Mouse (Mus musculus): ENCODE measurements around the gene Qtrt2. TPM values are rescaled to one million over a fixed set of nuclear protein-coding genes. Genes with fewer than 3 reads are reported as not detected.

The Qtrt2 gene
- polyA plus RNA-seq, 1 experiment from 2014 or later: 22.8 TPM

DNA sequence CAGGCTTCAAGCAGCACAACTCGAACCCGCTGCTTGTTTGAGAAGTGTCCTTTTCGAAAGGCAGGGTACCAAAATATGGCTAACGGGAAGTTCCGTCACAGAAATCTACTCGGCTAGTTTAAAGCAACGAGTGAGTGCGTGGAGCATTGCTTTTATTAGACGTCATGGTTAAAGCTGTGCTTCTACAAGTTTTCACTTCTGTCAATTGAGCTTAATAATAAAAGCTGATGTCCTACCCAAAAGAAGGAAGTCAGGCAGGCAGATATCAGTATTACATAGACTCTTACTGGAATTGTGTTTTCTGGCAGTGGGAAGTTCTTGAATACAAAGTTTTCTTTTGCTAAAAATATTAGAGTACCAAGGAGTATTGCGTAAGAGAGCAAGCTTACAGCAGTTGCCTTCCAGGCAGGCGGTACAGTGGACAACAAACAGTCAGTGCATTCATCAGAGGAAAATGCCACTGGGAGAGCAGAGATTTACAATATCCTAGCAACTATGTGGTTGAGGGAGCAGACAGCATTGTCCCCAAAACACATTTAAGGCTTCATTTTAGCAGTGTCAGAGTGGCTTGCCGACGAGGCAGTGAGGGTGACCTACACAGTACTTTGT is 39.3 kb upstream of the Qtrt2 start:
- H3K9ac ChIP-seq (ENCODE audit: low read depth, low read length): no peak overlapping the region
- H3K4me1 ChIP-seq (replicated peaks; ENCODE audit: insufficient read depth, low read length): no peaks in the 10 kb centered on the region
- H3K9me3 ChIP-seq (replicated peaks; ENCODE audit: low read length): no peaks in the 10 kb centered on the region
- no peak for ATAC-seq (replicated peaks; ENCODE audit: low FRiP score, low read depth)
- no peak for TF ChIP-seq CTCF (IDR thresholded peaks at IDR 0.05; ENCODE audit: low read depth)
- H3K36me3 ChIP-seq (ENCODE audit: insufficient read depth, low read length): no peaks in the 10 kb centered on the region
- 90% methylated on average over 13 of the region's 13 CpGs for WGBS
- DNase-seq (ENCODE audit: low spot score): peak; percentile 1
- H3K27ac ChIP-seq: no peak overlapping the region
- H3K4me2 ChIP-seq (ENCODE audit: low read length): no peak overlapping the region
- H3K27me3 ChIP-seq (ENCODE audit: insufficient read depth, low read length): no peaks in the 10 kb centered on the region
- no peak overlapping the region for H3K4me3 ChIP-seq (replicated peaks; ENCODE audit: low read depth, low read length)

DNA sequence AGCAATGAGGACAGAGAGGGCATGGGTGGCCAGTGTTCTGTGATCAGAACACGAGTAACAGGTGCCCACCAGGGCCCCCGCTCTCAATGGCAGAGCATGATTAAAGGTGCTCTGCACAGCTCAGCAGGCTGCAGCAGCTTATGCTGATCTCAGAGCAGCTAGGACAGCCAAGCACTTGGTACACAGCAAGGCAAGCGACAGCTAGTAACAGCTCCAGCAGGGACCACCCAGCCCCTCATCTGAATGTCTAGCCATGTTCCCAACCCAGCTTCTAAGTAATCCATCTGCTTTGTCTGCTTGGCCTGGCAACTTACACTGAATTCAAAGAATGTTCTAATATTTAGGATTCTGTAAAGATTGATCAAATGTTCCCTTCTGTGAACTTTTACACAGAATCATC is 37.2 kb upstream of the Qtrt2 start:
- ATAC-seq (replicated peaks; ENCODE audit: low FRiP score, low read depth) (no peak), DNase-seq (ENCODE audit: low spot score) (no peak)
- Histone ChIP-seq H3K4me2 (ENCODE audit: low read length) (no peak overlapping the region), H3K9me3 (replicated peaks; ENCODE audit: low read length) (no peaks in the 10 kb centered on the region), H3K27ac (no peak overlapping the region), H3K4me3 (replicated peaks; ENCODE audit: low read depth, low read length) (no peak overlapping the region), H3K9ac (ENCODE audit: low read depth, low read length) (no peak overlapping the region), H3K36me3 (ENCODE audit: insufficient read depth, low read length) (0 out of 2 replicates have a peak, but pooled peaks cover 4% of the 10 kb centered on the region), H3K27me3 (ENCODE audit: insufficient read depth, low read length) (no peaks in the 10 kb centered on the region), H3K4me1 (replicated peaks; ENCODE audit: insufficient read depth, low read length) (no peaks in the 10 kb centered on the region)
- WGBS: 84% methylated on average over 3 of the region's 3 CpGs
- no peak for TF ChIP-seq CTCF (IDR thresholded peaks at IDR 0.05; ENCODE audit: low read depth)

DNA sequence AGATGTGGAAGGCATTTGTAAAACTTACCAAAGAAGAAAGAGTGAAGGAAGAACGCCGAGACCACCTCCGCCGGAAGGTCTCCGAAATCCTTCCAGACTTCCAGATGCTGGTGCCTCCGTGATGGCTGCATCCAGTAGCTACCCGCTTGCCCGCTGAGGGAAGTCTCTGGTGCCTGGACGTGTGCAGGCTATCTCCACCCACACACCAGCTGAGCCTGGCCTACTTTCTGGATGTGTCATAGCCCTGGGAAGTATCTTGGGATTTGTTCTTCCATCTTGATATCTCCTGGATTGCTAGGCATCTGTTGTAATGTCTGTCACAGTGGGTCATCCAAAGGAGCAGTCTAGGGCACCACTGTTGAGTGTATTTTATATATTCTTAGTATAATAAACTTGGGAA is 36.7 kb upstream of the Qtrt2 start:
- no peak overlapping the region for H3K9ac ChIP-seq (ENCODE audit: low read depth, low read length)
- DNase-seq (ENCODE audit: low spot score): no peak
- no peaks in the 10 kb centered on the region for H3K4me1 ChIP-seq (replicated peaks; ENCODE audit: insufficient read depth, low read length)
- H3K27me3 ChIP-seq (ENCODE audit: insufficient read depth, low read length): no peaks in the 10 kb centered on the region
- 93% methylated on average over 9 of the region's 9 CpGs for WGBS
- no peak for ATAC-seq (replicated peaks; ENCODE audit: low FRiP score, low read depth)
- H3K27ac ChIP-seq: no peak overlapping the region
- 0 out of 2 replicates have a peak, but pooled peaks cover 4% of the 10 kb centered on the region for H3K36me3 ChIP-seq (ENCODE audit: insufficient read depth, low read length)
- TF ChIP-seq CTCF (IDR thresholded peaks at IDR 0.05; ENCODE audit: low read depth): no peak
- H3K4me3 ChIP-seq (replicated peaks; ENCODE audit: low read depth, low read length): no peak overlapping the region
- H3K4me2 ChIP-seq (ENCODE audit: low read length): no peak overlapping the region
- H3K9me3 ChIP-seq (replicated peaks; ENCODE audit: low read length): no peaks in the 10 kb centered on the region

DNA sequence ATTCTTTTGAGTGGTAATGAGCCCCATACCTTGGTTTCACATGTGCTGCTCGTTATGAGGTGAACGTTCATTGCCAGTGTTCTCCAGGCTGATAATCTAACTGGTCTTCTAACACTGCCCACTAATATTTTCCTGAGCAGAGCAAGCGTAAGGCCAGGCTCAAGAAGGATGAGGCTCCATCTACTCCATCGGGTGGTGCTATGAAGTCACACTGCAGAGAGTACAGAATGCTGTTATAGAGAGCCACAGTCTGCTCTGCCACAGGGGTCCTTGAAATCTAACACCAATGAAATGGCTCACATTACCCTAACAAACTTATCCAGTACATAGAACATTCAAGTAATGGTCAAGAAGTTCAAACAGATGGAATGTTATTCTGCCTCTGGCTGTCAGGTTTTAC is 31.4 kb upstream of the Qtrt2 start:
- H3K27ac ChIP-seq: no peak overlapping the region
- 0 out of 2 replicates have a peak, but pooled peaks cover 4% of the 10 kb centered on the region for H3K36me3 ChIP-seq (ENCODE audit: insufficient read depth, low read length)
- DNase-seq (ENCODE audit: low spot score) (peak; percentile 5), ATAC-seq (replicated peaks; ENCODE audit: low FRiP score, low read depth) (no peak)
- no peaks in the 10 kb centered on the region for H3K27me3 ChIP-seq (ENCODE audit: insufficient read depth, low read length)
- no peaks in the 10 kb centered on the region for H3K4me1 ChIP-seq (replicated peaks; ENCODE audit: insufficient read depth, low read length)
- no peak overlapping the region for H3K4me3 ChIP-seq (replicated peaks; ENCODE audit: low read depth, low read length)
- no peaks in the 10 kb centered on the region for H3K9me3 ChIP-seq (replicated peaks; ENCODE audit: low read length)
- WGBS: 83% methylated on average over 4 of the region's 4 CpGs
- no peak overlapping the region for H3K9ac ChIP-seq (ENCODE audit: low read depth, low read length)
- TF ChIP-seq CTCF (IDR thresholded peaks at IDR 0.05; ENCODE audit: low read depth): no peak
- H3K4me2 ChIP-seq (ENCODE audit: low read length): no peak overlapping the region

DNA sequence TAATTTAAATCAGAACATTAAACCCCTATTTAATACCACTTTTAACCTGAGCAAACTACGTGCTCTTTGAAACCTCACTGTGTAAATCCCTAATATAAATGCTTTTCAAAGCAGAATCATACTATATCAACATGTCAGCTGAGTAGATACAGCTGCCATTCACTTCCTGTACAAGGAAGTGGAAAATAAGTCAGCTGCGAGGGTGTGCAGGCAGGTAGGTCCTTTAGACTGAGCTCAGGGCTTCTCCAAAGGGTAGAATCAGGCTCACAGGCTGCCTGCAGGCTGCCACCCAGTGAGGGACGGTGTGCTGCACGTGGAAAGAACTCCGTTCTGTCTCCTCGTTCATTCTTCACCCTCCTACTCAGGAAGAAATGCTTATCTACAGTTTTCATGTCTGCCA is 28.3 kb upstream of the Qtrt2 start:
- Histone ChIP-seq H3K36me3 (ENCODE audit: insufficient read depth, low read length) (0 out of 2 replicates have a peak, but pooled peaks cover 9% of the 10 kb centered on the region), H3K4me1 (replicated peaks; ENCODE audit: insufficient read depth, low read length) (no peaks in the 10 kb centered on the region), H3K9me3 (replicated peaks; ENCODE audit: low read length) (no peaks in the 10 kb centered on the region), H3K4me3 (replicated peaks; ENCODE audit: low read depth, low read length) (no peak overlapping the region), H3K4me2 (ENCODE audit: low read length) (no peak overlapping the region), H3K9ac (ENCODE audit: low read depth, low read length) (no peak overlapping the region), H3K27ac (no peak overlapping the region), H3K27me3 (ENCODE audit: insufficient read depth, low read length) (no peaks in the 10 kb centered on the region)
- DNase-seq (ENCODE audit: low spot score) (no peak), ATAC-seq (replicated peaks; ENCODE audit: low FRiP score, low read depth) (no peak)
- whole genome bisulfite sequencing: 63% methylated on average over 6 of the region's 6 CpGs
- no peak for TF ChIP-seq CTCF (IDR thresholded peaks at IDR 0.05; ENCODE audit: low read depth)

DNA sequence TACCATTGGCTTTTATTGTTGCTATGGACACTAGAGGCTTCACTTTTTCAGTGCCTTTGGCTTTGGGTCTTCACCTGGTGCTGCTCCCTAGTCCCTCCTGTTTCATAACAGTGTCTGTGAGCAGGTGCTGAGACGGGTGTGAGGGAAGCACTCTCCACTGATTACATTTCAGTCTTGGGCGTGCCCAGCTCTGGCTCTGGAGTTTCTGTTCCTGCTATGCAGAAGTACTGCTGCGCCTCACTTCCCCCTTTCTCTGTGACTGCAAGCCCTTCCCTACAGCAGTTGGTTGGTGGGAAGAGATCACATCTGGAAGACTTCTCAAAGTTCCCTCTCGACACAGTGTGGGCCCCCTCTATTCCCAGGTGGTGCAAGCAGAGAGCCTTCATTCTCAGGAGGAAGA is 25.0 kb upstream of the Qtrt2 start:
- no peak for ATAC-seq (replicated peaks; ENCODE audit: low FRiP score, low read depth)
- H3K4me1 ChIP-seq (replicated peaks; ENCODE audit: insufficient read depth, low read length): no peaks in the 10 kb centered on the region
- no peak overlapping the region for H3K27ac ChIP-seq
- TF ChIP-seq CTCF (IDR thresholded peaks at IDR 0.05; ENCODE audit: low read depth): no peak
- H3K36me3 ChIP-seq (ENCODE audit: insufficient read depth, low read length): 0 out of 2 replicates have a peak, but pooled peaks cover 4% of the 10 kb centered on the region
- no peaks in the 10 kb centered on the region for H3K27me3 ChIP-seq (ENCODE audit: insufficient read depth, low read length)
- no peaks in the 10 kb centered on the region for H3K9me3 ChIP-seq (replicated peaks; ENCODE audit: low read length)
- DNase-seq (ENCODE audit: low spot score): no peak
- 78% methylated on average over 4 of the region's 4 CpGs for WGBS
- H3K4me2 ChIP-seq (ENCODE audit: low read length): no peak overlapping the region
- no peak overlapping the region for H3K9ac ChIP-seq (ENCODE audit: low read depth, low read length)
- no peak overlapping the region for H3K4me3 ChIP-seq (replicated peaks; ENCODE audit: low read depth, low read length)

DNA sequence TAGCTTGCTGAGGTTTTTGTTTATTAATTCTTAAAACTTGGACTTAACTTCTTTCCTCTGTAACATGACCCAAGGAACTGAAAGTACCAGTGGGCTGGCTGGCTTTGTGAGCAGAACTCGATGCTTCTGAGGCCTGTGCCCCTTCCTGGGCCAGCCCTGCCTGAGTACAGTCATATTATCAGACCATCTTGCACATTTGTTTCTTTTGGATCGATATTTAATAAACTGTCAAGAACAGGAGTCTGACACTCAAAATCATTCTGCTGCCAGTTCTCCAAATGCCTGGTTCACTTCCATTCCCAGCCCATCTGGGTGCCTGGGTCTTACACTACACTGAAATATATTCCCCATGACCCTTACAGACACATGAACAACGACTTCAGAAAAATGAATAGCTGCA is 19.3 kb upstream of the Qtrt2 start:
- no peak overlapping the region for H3K27ac ChIP-seq
- no peak for TF ChIP-seq CTCF (IDR thresholded peaks at IDR 0.05; ENCODE audit: low read depth)
- no peaks in the 10 kb centered on the region for H3K27me3 ChIP-seq (ENCODE audit: insufficient read depth, low read length)
- no peak overlapping the region for H3K4me3 ChIP-seq (replicated peaks; ENCODE audit: low read depth, low read length)
- no peaks in the 10 kb centered on the region for H3K36me3 ChIP-seq (ENCODE audit: insufficient read depth, low read length)
- no peak for ATAC-seq (replicated peaks; ENCODE audit: low FRiP score, low read depth)
- no peak overlapping the region for H3K4me2 ChIP-seq (ENCODE audit: low read length)
- no peak for DNase-seq (ENCODE audit: low spot score)
- no peaks in the 10 kb centered on the region for H3K9me3 ChIP-seq (replicated peaks; ENCODE audit: low read length)
- no peaks in the 10 kb centered on the region for H3K4me1 ChIP-seq (replicated peaks; ENCODE audit: insufficient read depth, low read length)
- WGBS: 65% methylated on average over 3 of the region's 3 CpGs
- no peak overlapping the region for H3K9ac ChIP-seq (ENCODE audit: low read depth, low read length)
